Mouse (Mus musculus): ENCODE measurements around the gene Zfp612. TPM values are rescaled to one million over a fixed set of nuclear protein-coding genes. Genes with fewer than 3 reads are reported as not detected.

Zfp612 gene
- polyA plus RNA-seq (2012; rRNA removed) = 2.1 TPM in 2 replicates

GRCm38 (mm10) chr8:110079282-110080221 is at the start of gene Zfp612:
TSS of gene Zfp612 (plus strand) at chr8:110079746.

DNA sequence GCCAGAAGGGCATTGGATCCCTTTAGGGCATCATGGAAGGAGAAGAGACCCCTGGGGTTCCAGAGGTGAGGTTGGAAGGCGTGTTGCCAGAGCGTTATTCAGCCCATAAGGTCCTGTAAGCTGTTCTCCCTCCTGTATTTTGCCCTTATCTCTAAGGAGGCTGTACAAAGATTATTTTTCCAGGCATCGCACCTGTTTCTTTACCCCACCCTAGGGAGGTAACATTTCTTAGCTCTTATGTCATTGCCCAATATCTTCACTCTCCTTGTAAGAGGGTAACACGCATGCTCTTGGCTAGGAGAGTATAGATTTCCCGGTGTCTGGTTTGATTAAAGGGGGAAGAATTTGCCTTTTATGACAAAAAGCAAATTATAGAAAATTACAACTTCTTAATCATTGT is 39.9 kb upstream of the Zfp612 start, which contains the start of gene Chst4:
Gene Chst4 (minus strand): TSS at position 82 of the 400 bp plus-strand sequence.

GRCm38 (mm10) chr8:110100907-110101306 is 21.4 kb downstream of the Zfp612 start, which contains the start of gene Gm21964:
TSS of gene Gm21964 (plus strand) at chr8:110101207.

DNA sequence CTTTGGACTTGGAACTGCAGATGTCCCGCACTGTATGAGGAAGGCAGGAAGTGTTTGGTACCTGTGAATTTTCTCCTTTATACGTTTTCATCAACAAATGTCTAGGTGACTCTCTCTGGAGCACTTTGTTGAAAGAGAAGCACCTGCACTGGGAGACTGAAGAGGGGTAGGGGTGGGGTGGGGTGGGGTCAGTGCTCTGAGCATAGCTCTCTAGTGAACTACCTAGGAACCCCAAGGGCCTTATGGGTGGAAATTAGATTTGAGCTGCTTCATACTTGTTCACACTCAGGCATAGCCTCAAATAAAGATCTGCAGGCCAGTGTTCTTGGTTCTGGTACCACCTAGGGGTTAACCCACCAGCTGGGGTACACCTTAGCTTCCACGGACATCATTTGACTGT is 23.1 kb downstream of the Zfp612 start, which contains the start of gene Gm17720:
Gene Gm17720 (minus strand): TSS at position 101 of the 400 bp plus-strand sequence.

Other genes with a start within 250 kb of the Zfp612 start
- 13.4 and 13.8 TPM in 2 replicates for gene Phlpp2, start 211.2 kb upstream of the Zfp612 start, polyA plus RNA-seq (2012; rRNA removed)
- gene Marveld3, start 117.5 kb upstream of the Zfp612 start, polyA plus RNA-seq (2012; rRNA removed) = 47.6 and 50.9 TPM in 2 replicates
- gene Tat, start 89.3 kb upstream of the Zfp612 start, polyA plus RNA-seq (2012; rRNA removed) = 13.1 and 20.7 TPM in 2 replicates
- 119 and 169 TPM in 2 replicates for gene Chst4, start 40.0 kb upstream of the Zfp612 start, polyA plus RNA-seq (2012; rRNA removed)
- not detected in 2 replicates for gene Gm21964, start 21.5 kb downstream of the Zfp612 start, polyA plus RNA-seq (2012; rRNA removed)
- not detected in 2 replicates for gene Gm17720, start 23.0 kb downstream of the Zfp612 start, polyA plus RNA-seq (2012; rRNA removed)
- gene Calb2, start 88.5 kb downstream of the Zfp612 start, polyA plus RNA-seq (2012; rRNA removed) = 11.1 and 14.7 TPM in 2 replicates
- 2.8 and 3.7 TPM in 2 replicates for gene Cmtr2, start 135.9 kb downstream of the Zfp612 start, polyA plus RNA-seq (2012; rRNA removed)
- 0.01 TPM in 1 of 2 replicates, not detected in the other for gene Hydin, start 187.2 kb downstream of the Zfp612 start, polyA plus RNA-seq (2012; rRNA removed)